Mouse (Mus musculus): ENCODE data around the gene Capn15. TPM values are rescaled to one million over a fixed set of nuclear protein-coding genes. Genes with fewer than 3 reads are reported as not detected.

Capn15 gene
- total and polyA plus RNA-seq, 3 experiments = 2.1 to 11.5 (median 6.0) TPM

DNA sequence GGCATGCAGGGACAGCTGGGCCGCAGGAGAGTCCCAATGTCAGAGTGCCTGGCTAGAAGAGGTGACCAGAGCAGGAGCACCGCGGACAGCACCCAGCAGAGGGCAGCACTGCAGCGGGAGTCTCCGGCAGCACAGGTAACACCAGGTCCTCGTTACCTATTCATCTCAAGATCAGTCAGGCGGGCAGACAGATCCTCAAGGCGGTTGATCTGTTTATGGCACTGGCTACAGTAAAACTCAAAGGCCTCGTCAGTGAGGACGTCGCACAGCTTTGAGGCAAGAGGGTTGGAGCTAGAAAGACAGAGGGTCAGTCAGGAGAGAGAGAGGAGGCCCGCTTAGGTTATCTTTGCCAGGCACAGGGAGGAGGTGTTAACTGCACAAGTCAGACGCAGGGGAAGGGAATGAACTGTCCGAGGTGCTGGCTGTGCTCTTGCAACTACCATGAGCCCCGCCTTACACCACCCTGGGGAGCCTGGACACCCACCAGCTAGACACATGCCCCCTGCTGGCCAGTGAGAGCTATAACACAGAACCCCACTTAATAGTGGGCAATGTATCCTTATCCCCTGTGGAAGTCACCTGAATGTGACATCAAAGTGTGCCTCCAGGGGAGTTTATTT, 26.4 kb upstream of the Capn15 start:
- Histone ChIP-seq H3K27ac (ENCODE audit: insufficient read depth, low read depth) (no peak overlapping the region), H3K9ac (ENCODE audit: insufficient read depth, low read depth) (no peak overlapping the region)
- dilution Hi-C loops (cut with MboI; ENCODE audit: extremely low pct_ligation_motif_present, extremely low pct_unique_long_range_greater_than_20kb, low sequenced_read_pairs) = no loop called here

DNA sequence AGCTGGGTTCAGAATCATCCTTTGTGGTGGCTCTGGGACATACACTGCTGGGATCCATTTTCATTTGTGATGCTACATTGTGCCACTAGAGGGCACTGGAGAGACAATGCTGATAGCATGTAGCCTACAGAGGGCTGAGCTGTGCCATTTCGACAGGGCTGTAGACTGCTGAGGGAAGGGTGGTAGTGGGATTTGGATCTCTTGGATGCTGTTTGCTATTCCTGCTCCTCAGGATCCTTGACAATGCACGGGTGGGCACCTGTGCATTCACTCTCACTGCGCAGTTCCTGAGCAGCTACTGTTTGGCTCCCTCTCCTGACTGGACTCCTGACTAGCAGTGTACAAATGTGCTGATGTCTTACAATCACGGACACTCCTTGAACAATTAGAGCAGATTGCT, 23.9 kb upstream of the Capn15 start:
- no peak overlapping the region for H3K9ac ChIP-seq (ENCODE audit: insufficient read depth, low read depth)
- TF ChIP-seq RAD21 (IDR thresholded peaks at IDR 0.05; ENCODE audit: low read depth, low read length) = peak; percentile 54
- TF ChIP-seq CTCF (conservative IDR thresholded peaks at IDR 0.05 in 1 of 2, IDR thresholded peaks at IDR 0.05 in 1 of 2; ENCODE audit: low read depth in 2 of 2, low read length in 2 of 2) = peak; percentile 90 to 98
- no peak for TF ChIP-seq MAFK (IDR thresholded peaks at IDR 0.05; ENCODE audit: insufficient replicate concordance, low read length)
- peak; percentile 62 for TF ChIP-seq SMC3 (IDR thresholded peaks at IDR 0.05; ENCODE audit: low read depth, low read length)

More for the DNA sequence above, 26.4 kb upstream of the Capn15 start:
- no peak overlapping the region; the same call in 1 of the 2 replicates for H3K4me2 ChIP-seq (ENCODE audit: insufficient read depth, low read depth, poor library complexity, severe bottlenecking)
- TF ChIP-seq NELFE (IDR thresholded peaks at IDR 0.05; ENCODE audit: low read depth, low read length) (no peak), POLR2A (IDR thresholded peaks at IDR 0.05; ENCODE audit: low read depth, low read length) (no peak), MAX (IDR thresholded peaks at IDR 0.05; ENCODE audit: low read length) (peak; percentile 33; the same call in 1 of the 2 replicates), MXI1 (IDR thresholded peaks at IDR 0.05; ENCODE audit: low read depth, low read length) (peak; percentile 79), RAD21 (IDR thresholded peaks at IDR 0.05; ENCODE audit: low read depth, low read length) (peak; percentile 55), NRF1 (IDR thresholded peaks at IDR 0.05; ENCODE audit: low read depth, low read length) (0 out of 2 replicates have a peak, but pooled peaks have one; percentile 17), CTCF (conservative IDR thresholded peaks at IDR 0.05 in 1 of 2, IDR thresholded peaks at IDR 0.05 in 1 of 2; ENCODE audit: low read depth in 2 of 2, low read length in 2 of 2) (peak; percentile 78 to 86), MYC (IDR thresholded peaks at IDR 0.05; ENCODE audit: low read depth, low read length) (0 out of 2 replicates have a peak, but pooled peaks have one; percentile 34), GABPA (IDR thresholded peaks at IDR 0.05; ENCODE audit: insufficient replicate concordance, low read depth, low read length) (no peak), CHD2 (IDR thresholded peaks at IDR 0.05; ENCODE audit: low read length) (no peak), SMC3 (IDR thresholded peaks at IDR 0.05; ENCODE audit: low read depth, low read length) (peak; percentile 60), TCF12 (IDR thresholded peaks at IDR 0.05; ENCODE audit: low read depth, low read length) (0 out of 2 replicates have a peak, but pooled peaks have one; percentile 18), SIN3A (IDR thresholded peaks at IDR 0.05; ENCODE audit: low read length) (peak; percentile 93), ZC3H11A (IDR thresholded peaks at IDR 0.05; ENCODE audit: low read depth, low read length) (peak; percentile 4; the same call in 1 of the 2 replicates)
- no peaks in the 10 kb centered on the region for H3K9me3 ChIP-seq (replicated peaks; ENCODE audit: low read length)
- in situ Hi-C loops (cut with MboI; ENCODE audit: low pct_ligation_motif_present, low pct_unique_long_range_greater_than_20kb, low sequenced_read_pairs) = loop anchor here (5.0 kb wide), 2 partner anchors 80 to 130 kb away; partner anchors contain the start of genes Decr2 and Wfikkn1
- no peak overlapping the region for H3K4me3 ChIP-seq (replicated peaks in 1 of 3; ENCODE audit: low read depth in 2 of 3, low read length in 2 of 3, poor library complexity in 1 of 3)
- H3K79me2 ChIP-seq (replicated peaks; ENCODE audit: control insufficient read depth, extremely low read depth, insufficient read depth, poor library complexity, severe bottlenecking) = no peaks in the 10 kb centered on the region
- peaks cover 20 to 62% of the 10 kb centered on the region in 2 experiments for H3K4me1 ChIP-seq (ENCODE audit: control insufficient read depth in 1 of 2, insufficient read depth in 2 of 2)
- no peaks in the 10 kb centered on the region for H3K27me3 ChIP-seq (replicated peaks)
- peaks cover 10 to 33% of the 10 kb centered on the region in 2 experiments for H3K36me3 ChIP-seq (replicated peaks in 1 of 2; ENCODE audit: control insufficient read depth in 1 of 2, insufficient read depth in 1 of 2, low read length in 1 of 2)
- DNase-seq (ENCODE audit: extremely low read depth) = peak; percentile 84

More for the DNA sequence above, 23.9 kb upstream of the Capn15 start:
- Histone ChIP-seq H3K9me3 (replicated peaks; ENCODE audit: low read length) (no peaks in the 10 kb centered on the region), H3K36me3 (replicated peaks in 1 of 2; ENCODE audit: control insufficient read depth in 1 of 2, insufficient read depth in 1 of 2, low read length in 1 of 2) (peaks cover 3 to 38% of the 10 kb centered on the region in 2 experiments), H3K27me3 (replicated peaks) (no peaks in the 10 kb centered on the region), H3K4me2 (ENCODE audit: insufficient read depth, low read depth, poor library complexity, severe bottlenecking) (no peak overlapping the region), H3K27ac (ENCODE audit: insufficient read depth, low read depth) (no peak overlapping the region), H3K4me3 (replicated peaks in 1 of 3; ENCODE audit: low read depth in 2 of 3, low read length in 2 of 3, poor library complexity in 1 of 3) (no peak overlapping the region), H3K4me1 (ENCODE audit: control insufficient read depth in 1 of 2, insufficient read depth in 2 of 2) (peaks cover 24 to 79% of the 10 kb centered on the region in 2 experiments), H3K79me2 (replicated peaks; ENCODE audit: control insufficient read depth, extremely low read depth, insufficient read depth, poor library complexity, severe bottlenecking) (no peaks in the 10 kb centered on the region)
- dilution Hi-C loops (cut with MboI; ENCODE audit: extremely low pct_ligation_motif_present, extremely low pct_unique_long_range_greater_than_20kb, low sequenced_read_pairs) = no loop called here
- DNase-seq (ENCODE audit: extremely low read depth) = peak; percentile 87
- in situ Hi-C loops (cut with MboI; ENCODE audit: low pct_ligation_motif_present, low pct_unique_long_range_greater_than_20kb, low sequenced_read_pairs) = no loop called here

Measured in CH12.LX (cell line).